Mouse (Mus musculus): Measurements from ENCODE around the gene Sdccag8. TPM values are rescaled to one million over a fixed set of nuclear protein-coding genes. Genes with fewer than 3 reads are reported as not detected.

The Sdccag8 gene
- polyA plus RNA-seq, 1 experiment from 2014 or later = 29.4 TPM

DNA sequence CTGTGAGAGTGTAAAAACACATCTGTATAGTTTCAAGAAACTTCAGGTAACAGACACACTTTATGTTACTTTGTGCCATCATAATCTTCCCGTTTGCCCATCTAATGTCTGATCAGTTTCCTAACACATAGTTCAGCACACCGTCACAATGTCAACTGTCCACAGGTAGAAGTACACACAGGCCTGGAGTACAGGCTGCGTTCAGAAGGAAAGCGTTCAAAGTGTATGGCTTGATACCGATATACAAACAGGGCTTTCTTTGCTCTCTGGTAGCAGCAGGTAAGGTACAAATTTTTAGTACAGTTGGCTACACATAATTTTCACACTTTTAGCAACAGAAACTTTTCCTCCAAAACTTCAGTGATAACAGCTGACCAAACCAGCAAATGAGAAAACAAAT lies 205.2 kb downstream of the Sdccag8 start:
- 98% methylated on average over 5 of the region's 5 CpGs for WGBS
- DNase-seq (ENCODE audit: low spot score, missing footprints) = no peak
- no peaks in the 10 kb centered on the region for H3K9me3 ChIP-seq (ENCODE audit: control insufficient read depth, low read length)

DNA sequence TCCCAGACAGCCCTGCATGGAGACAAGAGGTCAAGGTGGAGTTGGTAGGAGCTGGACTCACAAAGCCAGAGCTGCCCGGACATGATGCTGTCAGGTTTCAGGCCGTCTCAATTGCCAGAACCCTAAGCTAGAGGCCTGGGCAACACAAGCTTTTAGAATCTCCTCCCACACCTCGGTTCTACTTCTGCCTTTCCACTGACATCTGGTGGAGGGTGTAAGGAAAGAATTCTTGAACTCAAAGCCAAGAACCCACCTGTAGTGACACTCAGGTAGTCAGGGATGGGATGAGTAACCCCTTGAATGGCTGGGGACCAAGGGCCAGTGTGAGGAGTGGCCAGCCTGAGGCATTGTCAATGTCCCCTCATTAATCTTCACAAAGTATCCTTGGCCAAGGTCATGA lies 208.3 kb downstream of the Sdccag8 start:
- no peak overlapping the region for H3K4me3 ChIP-seq (ENCODE audit: low read depth, low read length)
- H3K36me3 ChIP-seq (ENCODE audit: control insufficient read depth, insufficient read depth, low read length) = peaks cover 3% of the 10 kb centered on the region; the same call in 1 of the 2 replicates
- no peak overlapping the region for H3K4me2 ChIP-seq
- ATAC-seq (ENCODE audit: low FRiP score) (no peak), DNase-seq (ENCODE audit: low spot score, missing footprints) (no peak)
- no peaks in the 10 kb centered on the region for H3K27me3 ChIP-seq (ENCODE audit: control insufficient read depth, insufficient read depth, low read length)
- no peaks in the 10 kb centered on the region for H3K9me3 ChIP-seq (ENCODE audit: control insufficient read depth, low read length)
- no peak overlapping the region for H3K9ac ChIP-seq (ENCODE audit: low read length)
- WGBS = 71% methylated on average over 3 of the region's 3 CpGs
- H3K27ac ChIP-seq (ENCODE audit: low read depth, low read length) = no peak overlapping the region
- peaks cover 5% of the 10 kb centered on the region for H3K4me1 ChIP-seq (ENCODE audit: control insufficient read depth, insufficient read depth, low read length)

More for the DNA sequence above, 205.2 kb downstream of the Sdccag8 start:
- Histone ChIP-seq H3K27ac (ENCODE audit: low read depth, low read length) (no peak overlapping the region), H3K4me1 (ENCODE audit: control insufficient read depth, insufficient read depth, low read length) (peaks cover 19% of the 10 kb centered on the region), H3K4me3 (ENCODE audit: low read depth, low read length) (no peak overlapping the region), H3K9ac (ENCODE audit: low read length) (no peak overlapping the region), H3K4me2 (no peak overlapping the region), H3K36me3 (ENCODE audit: control insufficient read depth, insufficient read depth, low read length) (peaks cover 3% of the 10 kb centered on the region; the same call in 1 of the 2 replicates), H3K27me3 (ENCODE audit: control insufficient read depth, insufficient read depth, low read length) (no peaks in the 10 kb centered on the region)
- ATAC-seq (ENCODE audit: low FRiP score) = no peak

DNA sequence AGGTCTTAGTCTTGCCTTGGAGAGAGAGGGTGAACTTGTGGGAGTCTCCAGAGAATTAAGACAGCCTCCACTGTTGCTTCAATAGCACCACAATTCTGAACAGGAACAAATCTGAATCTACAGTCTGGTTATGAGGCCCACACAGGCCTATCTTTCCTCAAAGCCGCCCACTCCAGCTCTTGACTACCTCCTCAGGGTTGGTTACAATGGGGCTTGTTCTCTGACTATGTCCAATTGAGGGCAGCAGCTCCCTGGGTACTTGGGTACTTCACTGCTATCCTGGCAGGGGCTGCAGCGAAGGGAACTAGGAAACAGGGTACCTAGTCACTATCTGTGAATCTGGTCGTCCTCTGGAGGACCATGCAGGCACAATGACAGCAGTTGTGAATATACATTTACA lies 213.2 kb downstream of the Sdccag8 start:
- Histone ChIP-seq H3K4me3 (ENCODE audit: low read depth, low read length) (no peak overlapping the region), H3K9ac (ENCODE audit: low read length) (no peak overlapping the region), H3K36me3 (ENCODE audit: control insufficient read depth, insufficient read depth, low read length) (peaks cover 3% of the 10 kb centered on the region), H3K27me3 (ENCODE audit: control insufficient read depth, insufficient read depth, low read length) (no peaks in the 10 kb centered on the region), H3K9me3 (ENCODE audit: control insufficient read depth, low read length) (no peaks in the 10 kb centered on the region), H3K27ac (ENCODE audit: low read depth, low read length) (no peak overlapping the region), H3K4me2 (no peak overlapping the region), H3K4me1 (ENCODE audit: control insufficient read depth, insufficient read depth, low read length) (no peaks in the 10 kb centered on the region)
- 92% methylated on average over 3 of the region's 3 CpGs for WGBS
- DNase-seq (ENCODE audit: low spot score, missing footprints) (no peak), ATAC-seq (ENCODE audit: low FRiP score) (no peak)

DNA sequence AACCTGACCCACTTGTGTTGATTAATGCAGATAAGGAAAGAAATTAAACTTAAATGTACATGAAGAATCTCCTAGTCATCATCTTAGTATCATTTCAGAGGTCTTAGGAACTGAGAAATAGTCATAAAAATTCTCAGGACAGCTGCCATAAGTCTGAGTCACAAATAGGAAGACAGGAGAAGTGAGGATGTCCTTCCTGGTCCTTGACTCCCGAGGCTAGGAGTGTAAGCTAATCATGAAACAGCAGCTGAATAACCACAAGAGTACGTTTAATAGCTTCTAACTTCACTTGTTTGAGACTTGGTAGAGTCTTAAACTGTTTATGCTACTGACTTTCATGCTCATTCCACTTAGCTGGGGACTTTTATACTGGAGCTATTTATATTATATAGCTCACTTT lies 214.6 kb downstream of the Sdccag8 start:
- H3K4me1 ChIP-seq (ENCODE audit: control insufficient read depth, insufficient read depth, low read length) = no peaks in the 10 kb centered on the region
- H3K4me3 ChIP-seq (ENCODE audit: low read depth, low read length) = no peak overlapping the region
- 88% methylated on average over 2 of the region's 2 CpGs for WGBS
- no peak overlapping the region for H3K27ac ChIP-seq (ENCODE audit: low read depth, low read length)
- H3K9ac ChIP-seq (ENCODE audit: low read length) = no peak overlapping the region
- no peaks in the 10 kb centered on the region for H3K27me3 ChIP-seq (ENCODE audit: control insufficient read depth, insufficient read depth, low read length)
- no peaks in the 10 kb centered on the region for H3K9me3 ChIP-seq (ENCODE audit: control insufficient read depth, low read length)
- H3K4me2 ChIP-seq = no peak overlapping the region
- DNase-seq (ENCODE audit: low spot score, missing footprints) = no peak
- no peaks in the 10 kb centered on the region; the same call in 1 of the 2 replicates for H3K36me3 ChIP-seq (ENCODE audit: control insufficient read depth, insufficient read depth, low read length)
- ATAC-seq (ENCODE audit: low FRiP score) = no peak

DNA sequence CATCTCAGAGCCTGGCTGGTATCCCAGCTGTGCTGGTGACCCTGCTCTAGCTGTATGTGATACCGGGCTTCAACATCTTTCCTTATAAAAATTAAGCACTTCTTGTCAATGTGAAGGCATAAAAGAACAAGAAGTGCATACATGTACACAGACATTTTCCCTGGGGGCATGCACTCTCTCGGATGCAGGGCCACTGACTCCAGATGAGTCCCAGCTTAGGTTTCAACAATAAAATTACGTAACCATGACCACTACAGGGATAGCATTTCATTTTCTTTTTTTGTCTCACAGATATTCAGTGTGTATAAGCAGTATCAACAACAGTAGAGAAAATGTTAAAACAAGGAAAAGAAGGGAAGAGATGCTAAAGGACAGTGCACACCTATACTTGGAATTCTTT lies 216.2 kb downstream of the Sdccag8 start:
- 92% methylated on average over 3 of the region's 3 CpGs for WGBS
- Histone ChIP-seq H3K27me3 (ENCODE audit: control insufficient read depth, insufficient read depth, low read length) (no peaks in the 10 kb centered on the region), H3K4me1 (ENCODE audit: control insufficient read depth, insufficient read depth, low read length) (no peaks in the 10 kb centered on the region), H3K27ac (ENCODE audit: low read depth, low read length) (no peak overlapping the region), H3K36me3 (ENCODE audit: control insufficient read depth, insufficient read depth, low read length) (no peaks in the 10 kb centered on the region; the same call in 1 of the 2 replicates), H3K9me3 (ENCODE audit: control insufficient read depth, low read length) (no peaks in the 10 kb centered on the region), H3K9ac (ENCODE audit: low read length) (no peak overlapping the region), H3K4me3 (ENCODE audit: low read depth, low read length) (no peak overlapping the region), H3K4me2 (no peak overlapping the region)
- ATAC-seq (ENCODE audit: low FRiP score) = no peak
- DNase-seq (ENCODE audit: low spot score, missing footprints) = no peak

DNA sequence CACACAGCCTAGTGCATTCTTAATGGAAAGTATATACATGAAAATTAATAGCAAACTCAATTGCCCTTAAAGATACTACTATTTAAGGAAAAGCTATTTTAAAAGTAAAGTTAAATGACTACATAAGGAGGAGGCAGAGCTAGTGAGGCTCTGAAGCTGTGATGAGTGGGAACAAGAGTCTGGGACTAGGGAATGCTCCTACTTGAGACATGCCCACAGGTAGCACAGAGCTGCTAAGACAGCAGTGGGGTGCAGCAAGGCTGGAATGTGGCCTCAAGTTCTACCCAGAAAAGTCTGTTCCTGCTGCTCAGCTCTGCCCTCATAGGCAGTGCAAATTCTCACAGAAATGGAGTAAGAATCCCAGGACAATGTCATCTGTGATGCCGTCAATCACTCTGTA lies 216.7 kb downstream of the Sdccag8 start:
- Histone ChIP-seq H3K36me3 (ENCODE audit: control insufficient read depth, insufficient read depth, low read length) (no peaks in the 10 kb centered on the region; the same call in 1 of the 2 replicates), H3K9ac (ENCODE audit: low read length) (no peak overlapping the region), H3K4me3 (ENCODE audit: low read depth, low read length) (no peak overlapping the region), H3K9me3 (ENCODE audit: control insufficient read depth, low read length) (no peaks in the 10 kb centered on the region), H3K4me2 (no peak overlapping the region), H3K4me1 (ENCODE audit: control insufficient read depth, insufficient read depth, low read length) (no peaks in the 10 kb centered on the region), H3K27ac (ENCODE audit: low read depth, low read length) (no peak overlapping the region), H3K27me3 (ENCODE audit: control insufficient read depth, insufficient read depth, low read length) (no peaks in the 10 kb centered on the region)
- ATAC-seq (ENCODE audit: low FRiP score) (no peak), DNase-seq (ENCODE audit: low spot score, missing footprints) (no peak)
- 97% methylated on average over 1 of the region's 1 CpGs for WGBS

DNA sequence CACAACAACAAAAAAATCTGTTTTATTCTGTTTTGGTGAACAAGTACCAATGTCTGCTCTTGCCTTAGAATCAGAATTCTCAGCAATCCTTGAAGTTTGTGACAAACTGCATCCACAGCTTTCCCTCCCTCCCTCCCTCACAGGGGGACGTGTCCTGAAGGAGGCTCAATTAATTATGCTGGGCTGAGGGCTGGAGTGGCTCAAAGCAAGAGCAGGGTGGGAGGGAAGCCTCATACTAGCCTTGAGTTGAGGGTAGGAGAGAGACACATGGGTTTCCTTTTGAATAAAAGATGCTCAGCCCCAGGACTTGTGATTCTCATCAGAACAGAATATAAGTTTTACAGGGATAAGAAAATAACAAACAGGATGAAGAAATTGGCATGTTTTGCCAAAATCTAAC lies 217.8 kb downstream of the Sdccag8 start:
- Histone ChIP-seq H3K4me1 (ENCODE audit: control insufficient read depth, insufficient read depth, low read length) (no peaks in the 10 kb centered on the region), H3K9ac (ENCODE audit: low read length) (no peak overlapping the region), H3K9me3 (ENCODE audit: control insufficient read depth, low read length) (no peaks in the 10 kb centered on the region), H3K27ac (ENCODE audit: low read depth, low read length) (no peak overlapping the region), H3K36me3 (ENCODE audit: control insufficient read depth, insufficient read depth, low read length) (no peaks in the 10 kb centered on the region; the same call in 1 of the 2 replicates), H3K4me3 (ENCODE audit: low read depth, low read length) (no peak overlapping the region), H3K4me2 (no peak overlapping the region), H3K27me3 (ENCODE audit: control insufficient read depth, insufficient read depth, low read length) (no peaks in the 10 kb centered on the region)
- DNase-seq (ENCODE audit: low spot score, missing footprints) (no peak), ATAC-seq (ENCODE audit: low FRiP score) (0 out of 2 replicates have a peak, but pooled peaks have one; percentile 50)
- WGBS = 23% methylated on average over 1 of the region's 1 CpGs

DNA sequence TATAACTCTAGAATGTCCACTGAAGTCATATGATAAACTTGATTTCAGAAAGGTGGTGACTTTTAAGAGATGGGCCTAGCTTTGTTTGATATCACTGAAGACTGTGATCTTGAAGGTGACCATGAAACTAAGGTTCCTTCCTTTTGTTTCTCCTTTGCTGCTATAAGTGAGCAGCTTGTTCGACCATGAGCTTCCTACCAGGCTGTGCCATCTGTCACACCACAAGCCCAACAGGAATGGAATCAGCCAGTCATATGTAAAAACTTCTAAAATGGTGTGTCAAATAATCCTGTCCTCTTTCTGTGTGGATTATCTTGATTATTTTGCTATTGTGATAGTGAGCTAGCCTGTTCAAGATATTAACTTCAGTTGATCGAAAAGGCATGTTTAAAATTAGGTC lies 221.0 kb downstream of the Sdccag8 start:
- no peak overlapping the region for H3K9ac ChIP-seq (ENCODE audit: low read length)
- H3K27me3 ChIP-seq (ENCODE audit: control insufficient read depth, insufficient read depth, low read length) = no peaks in the 10 kb centered on the region
- WGBS = 82% methylated on average over 2 of the region's 2 CpGs

DNA sequence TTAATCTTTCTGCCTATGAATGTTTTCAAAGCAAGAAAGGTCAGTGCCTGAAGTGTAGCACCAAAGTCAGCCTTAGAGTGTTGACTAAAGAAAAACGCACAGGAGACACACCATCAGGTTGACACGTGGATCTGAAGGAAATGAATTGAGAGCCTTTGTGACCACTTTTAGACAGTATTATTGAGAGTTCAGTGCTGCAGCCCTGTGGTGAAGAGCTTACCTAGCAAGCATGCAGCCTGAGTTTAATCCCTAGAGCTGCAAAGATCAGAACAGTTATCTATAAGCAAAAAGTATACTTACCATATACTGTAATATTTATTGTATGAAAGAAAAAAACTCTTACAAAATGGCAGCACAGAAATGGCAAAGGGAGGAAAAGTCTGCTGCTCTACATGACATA lies 223.9 kb downstream of the Sdccag8 start:
- no peaks in the 10 kb centered on the region for H3K36me3 ChIP-seq (ENCODE audit: control insufficient read depth, insufficient read depth, low read length)
- H3K4me1 ChIP-seq (ENCODE audit: control insufficient read depth, insufficient read depth, low read length) = peaks cover 3% of the 10 kb centered on the region; the same call in 1 of the 2 replicates
- H3K9me3 ChIP-seq (ENCODE audit: control insufficient read depth, low read length) = no peaks in the 10 kb centered on the region
- WGBS = 42% methylated on average over 2 of the region's 2 CpGs
- H3K4me2 ChIP-seq = no peak overlapping the region
- no peak overlapping the region for H3K9ac ChIP-seq (ENCODE audit: low read length)
- no peak overlapping the region for H3K27ac ChIP-seq (ENCODE audit: low read depth, low read length)
- no peaks in the 10 kb centered on the region for H3K27me3 ChIP-seq (ENCODE audit: control insufficient read depth, insufficient read depth, low read length)
- ATAC-seq (ENCODE audit: low FRiP score) = peak; percentile 20; the same call in 1 of the 2 replicates
- H3K4me3 ChIP-seq (ENCODE audit: low read depth, low read length) = no peak overlapping the region
- no peak for DNase-seq (ENCODE audit: low spot score, missing footprints)

More for the DNA sequence above, 221.0 kb downstream of the Sdccag8 start:
- Histone ChIP-seq H3K27ac (ENCODE audit: low read depth, low read length) (no peak overlapping the region), H3K9me3 (ENCODE audit: control insufficient read depth, low read length) (no peaks in the 10 kb centered on the region), H3K4me3 (ENCODE audit: low read depth, low read length) (no peak overlapping the region), H3K36me3 (ENCODE audit: control insufficient read depth, insufficient read depth, low read length) (no peaks in the 10 kb centered on the region; the same call in 1 of the 2 replicates), H3K4me1 (ENCODE audit: control insufficient read depth, insufficient read depth, low read length) (peaks cover 3% of the 10 kb centered on the region; the same call in 1 of the 2 replicates), H3K4me2 (no peak overlapping the region)
- ATAC-seq (ENCODE audit: low FRiP score) = no peak
- no peak for DNase-seq (ENCODE audit: low spot score, missing footprints)

All from midbrain, embryonic 11.5 days (tissue).